Mouse (Mus musculus) heart, adult 8-10 months (tissue): ENCODE measurements around the gene Zmynd10. TPM values are rescaled to one million over a fixed set of nuclear protein-coding genes. Genes with fewer than 3 reads are reported as not detected.

Source experiments
- DNase-seq: peaks from one replicate; pipeline ENCODE4 v3.0.0; 2022; ENCODE audit warnings: low spot score
- total RNA-seq, 4 experiments: library from RNA; stranded (reverse); gene quantifications; 2 replicates each; pipeline ENCODE4 v1.2.4; 2022

Zmynd10 gene
- total RNA-seq = under 1 TPM in 2 of 4 experiments, not detected in 2; 0.35 to 0.40 TPM

- DNase-seq = peak; percentile 86
Observed at GRCm38 (mm10) chr9:107547026-107547425, at the start of gene Zmynd10. Gene Zmynd10 (plus strand): TSS chr9:107547298.

DNA sequence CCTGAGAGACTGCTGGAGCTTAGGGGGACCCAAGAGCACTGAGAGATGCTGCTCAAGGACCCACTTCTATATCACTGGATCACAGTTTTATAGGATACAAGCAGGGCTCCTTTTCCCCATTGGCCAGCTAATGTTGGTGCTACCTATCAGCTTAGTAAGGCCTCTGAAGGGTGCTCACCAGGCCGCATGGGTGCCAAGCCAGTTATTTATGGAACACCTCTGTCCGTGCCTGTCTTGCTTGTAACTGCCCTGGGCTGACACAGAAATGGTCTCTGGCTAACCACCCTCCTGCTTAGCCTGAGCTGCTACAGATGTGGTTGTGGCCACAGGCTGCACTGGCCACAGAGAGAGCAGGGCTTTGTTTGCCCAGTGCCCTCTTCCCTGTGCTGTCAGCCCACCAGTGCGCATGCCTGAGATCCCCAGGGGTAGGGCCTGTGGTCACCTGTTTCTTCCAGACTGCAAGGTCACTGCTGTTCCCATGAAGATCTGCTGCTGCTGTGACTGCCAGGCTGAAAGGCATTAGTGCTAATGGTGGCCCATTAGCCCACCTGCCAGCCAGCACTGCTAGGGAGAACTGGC lies 46.3 kb upstream of the Zmynd10 start:
- peak; percentile 8 for DNase-seq

- no peak for DNase-seq
Observed at GRCm38 (mm10) chr9:107502131-107502846, 44.8 kb upstream of the Zmynd10 start.

DNA sequence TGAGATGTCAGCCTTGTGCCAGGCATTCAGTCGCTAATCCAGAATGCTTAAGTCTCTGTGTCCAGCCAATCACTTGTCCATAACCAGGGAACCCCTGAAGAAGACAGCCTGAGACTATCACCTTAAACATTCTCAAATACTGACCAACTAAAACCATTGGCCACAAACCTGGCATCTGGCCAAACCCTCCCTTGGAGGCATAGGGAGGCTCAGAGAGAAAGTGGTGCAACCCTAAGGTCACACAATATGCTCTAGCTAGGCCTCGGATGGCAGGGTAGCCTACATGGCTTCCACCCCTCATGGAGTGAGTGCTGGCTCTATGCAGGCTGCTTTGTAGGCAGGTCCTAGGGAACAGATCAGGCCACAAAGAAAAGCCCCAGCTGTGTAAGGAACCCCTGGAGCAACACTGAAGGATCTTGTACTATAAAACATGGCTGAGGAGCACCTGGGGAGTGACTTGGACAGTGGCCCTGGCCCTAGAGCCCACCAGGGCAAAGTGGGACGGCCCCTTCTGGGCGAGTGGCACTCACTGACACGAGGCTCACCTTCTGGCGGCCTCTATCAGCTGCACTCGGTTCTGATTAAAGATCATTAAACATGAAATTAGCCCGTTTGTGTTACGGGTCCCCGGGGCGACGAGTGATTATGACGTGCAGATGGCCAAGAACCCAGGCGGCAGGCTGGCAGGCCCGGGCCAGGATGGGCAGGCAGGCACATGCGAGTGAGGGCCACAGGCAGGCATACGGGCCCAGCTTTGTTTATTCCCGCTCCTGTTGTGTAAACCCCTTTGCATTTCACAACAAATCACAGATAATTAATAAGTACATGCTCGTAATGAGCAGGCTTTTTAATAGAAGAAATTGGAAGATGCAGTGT lies 42.2 kb upstream of the Zmynd10 start:
- no peak for DNase-seq

GRCm38 (mm10) chr9:107508266-107508665 lies 38.8 kb upstream of the Zmynd10 start:
- DNase-seq = no peak

- no peak for DNase-seq
Observed at GRCm38 (mm10) chr9:107510384-107511100, 36.6 kb upstream of the Zmynd10 start.

DNA sequence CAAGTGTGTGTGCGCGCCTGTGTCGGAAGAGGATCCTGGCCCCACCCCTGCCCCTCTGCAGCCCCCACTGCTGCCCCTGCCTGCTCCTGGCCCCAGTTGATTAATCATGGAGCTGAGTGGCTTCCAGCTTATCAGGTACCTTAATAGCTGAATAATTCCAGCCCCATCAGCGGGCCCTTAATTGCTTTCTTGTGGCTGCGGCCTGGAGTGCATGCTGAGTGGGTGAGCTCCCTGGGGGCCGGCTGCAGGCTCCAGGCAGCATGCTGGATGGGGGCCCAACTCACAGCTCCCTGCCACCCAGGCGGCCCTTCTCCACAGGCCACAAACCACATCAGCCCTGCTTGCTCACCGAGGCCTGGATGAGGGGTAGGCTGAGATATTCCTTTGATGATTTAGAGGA lies 35.7 kb upstream of the Zmynd10 start:
- DNase-seq = no peak

DNA sequence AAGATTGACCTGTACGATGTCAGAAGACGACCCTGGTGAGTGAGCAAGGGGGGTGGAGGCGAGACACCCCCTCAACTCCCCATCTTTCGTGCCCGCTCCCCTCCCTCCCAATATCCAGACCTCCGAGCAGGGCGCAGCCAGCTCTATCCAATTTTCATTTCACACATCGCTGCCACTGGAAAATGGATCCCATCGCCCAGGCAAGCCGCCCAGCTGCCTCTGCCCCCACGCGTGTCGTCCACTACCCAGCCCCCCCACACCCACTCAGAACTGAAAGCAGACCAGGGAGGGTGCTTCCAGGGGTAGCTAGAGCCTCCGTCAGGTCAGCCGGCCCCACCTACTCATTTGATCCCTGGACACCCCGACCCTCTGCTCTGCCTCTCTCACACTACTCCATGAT lies 34.8 kb upstream of the Zmynd10 start:
- no peak for DNase-seq

- peak; percentile 74 for DNase-seq
Observed at GRCm38 (mm10) chr9:107514303-107514955, 32.7 kb upstream of the Zmynd10 start.

DNA sequence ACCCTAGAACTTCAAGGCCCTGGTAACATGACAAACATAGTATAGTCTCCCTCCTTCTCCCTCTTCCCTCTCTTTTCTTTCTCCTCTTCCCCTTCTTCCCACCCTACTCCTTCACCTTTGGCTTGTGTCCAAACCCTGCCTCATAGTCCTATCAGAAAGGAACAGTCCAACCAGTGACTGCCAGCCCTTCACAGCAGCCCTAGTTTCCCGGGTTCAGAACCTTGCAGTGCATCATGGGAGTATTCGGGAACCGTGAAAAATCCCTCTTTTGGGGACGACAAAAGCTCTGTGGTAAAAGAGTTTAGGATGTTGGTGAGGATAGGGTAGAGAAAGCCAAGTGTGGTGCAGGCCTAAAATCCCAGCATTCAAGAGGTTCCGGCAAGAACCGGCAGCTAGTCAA lies 26.8 kb upstream of the Zmynd10 start:
- DNase-seq = no peak

GRCm38 (mm10) chr9:107521190-107521589 lies 25.9 kb upstream of the Zmynd10 start:
- no peak for DNase-seq

- no peak for DNase-seq
Observed at GRCm38 (mm10) chr9:107521711-107522399, 25.2 kb upstream of the Zmynd10 start.

DNA sequence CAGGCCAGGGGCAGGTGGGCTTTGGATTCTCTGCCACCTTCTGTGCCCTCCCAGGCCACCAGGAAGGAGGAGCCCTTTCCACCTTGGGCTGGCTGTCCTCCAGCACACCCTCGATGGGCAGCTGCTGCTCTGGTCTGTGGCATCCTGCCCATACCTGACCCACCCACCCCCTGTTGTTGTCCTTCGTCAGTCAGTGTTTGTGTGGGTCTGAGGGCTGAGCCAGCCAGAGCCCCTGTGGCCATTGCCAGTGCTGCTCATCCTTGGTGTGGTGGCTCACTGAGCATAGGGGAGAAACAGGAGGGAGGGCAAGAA lies 24.7 kb upstream of the Zmynd10 start:
- no peak for DNase-seq

- no peak for DNase-seq
Observed at GRCm38 (mm10) chr9:107526198-107527026, 20.7 kb upstream of the Zmynd10 start.

- DNase-seq = peak; percentile 96
Observed at GRCm38 (mm10) chr9:107533791-107534407, 13.2 kb upstream of the Zmynd10 start, which contains the start of gene Tmem115. Gene Tmem115 (plus strand): TSS chr9:107533945.

DNA sequence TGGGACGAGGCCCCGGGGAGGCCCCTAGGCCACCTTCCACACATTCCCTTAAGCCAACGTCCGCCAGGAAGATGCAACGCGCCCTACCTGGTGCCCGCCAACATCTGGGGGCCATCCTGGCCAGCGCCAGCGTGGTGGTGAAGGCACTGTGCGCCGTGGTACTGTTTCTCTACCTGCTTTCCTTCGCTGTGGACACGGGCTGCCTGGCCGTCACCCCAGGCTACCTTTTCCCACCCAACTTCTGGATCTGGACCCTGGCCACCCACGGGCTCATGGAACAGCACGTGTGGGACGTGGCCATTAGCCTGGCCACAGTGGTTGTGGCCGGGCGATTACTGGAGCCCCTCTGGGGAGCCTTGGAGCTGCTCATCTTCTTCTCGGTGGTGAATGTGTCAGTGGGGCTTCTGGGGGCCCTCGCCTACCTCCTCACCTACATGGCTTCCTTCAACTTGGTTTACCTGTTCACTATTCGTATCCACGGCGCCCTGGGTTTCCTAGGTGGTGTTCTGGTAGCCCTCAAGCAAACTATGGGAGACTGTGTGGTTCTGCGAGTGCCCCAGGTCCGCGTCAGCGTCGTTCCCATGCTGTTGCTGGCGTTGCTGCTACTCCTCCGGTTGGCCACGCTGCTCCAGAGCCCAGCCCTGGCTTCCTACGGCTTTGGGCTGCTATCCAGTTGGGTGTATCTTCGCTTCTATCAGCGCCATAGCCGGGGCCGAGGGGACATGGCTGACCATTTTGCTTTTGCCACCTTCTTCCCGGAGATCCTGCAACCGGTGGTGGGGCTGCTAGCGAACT lies 12.5 kb upstream of the Zmynd10 start:
- no peak for DNase-seq

DNA sequence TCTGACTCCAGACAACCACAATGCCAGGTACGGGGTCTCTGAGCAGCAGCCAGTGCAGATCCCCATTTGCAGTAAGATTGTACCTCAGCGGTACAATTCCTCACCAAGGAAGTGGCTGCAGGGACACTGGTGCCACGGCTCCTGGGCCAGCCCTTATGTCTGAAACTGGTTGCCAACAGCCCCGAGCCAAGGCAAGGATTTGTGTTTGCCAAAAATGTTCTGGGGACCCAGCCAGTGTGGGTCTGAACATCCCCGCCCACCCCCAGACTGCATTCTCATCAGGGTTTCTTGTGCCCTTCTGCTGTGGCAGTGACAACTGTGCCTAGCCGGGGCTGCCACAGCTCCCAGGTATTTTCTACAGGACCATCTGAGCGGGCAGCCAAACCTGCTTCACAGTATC lies 8.9 kb upstream of the Zmynd10 start:
- DNase-seq = no peak

- no peak for DNase-seq
Observed at GRCm38 (mm10) chr9:107538711-107539110, 8.4 kb upstream of the Zmynd10 start.

- no peak for DNase-seq
Observed at GRCm38 (mm10) chr9:107539940-107540339, 7.2 kb upstream of the Zmynd10 start.
